Mouse (Mus musculus): ENCODE measurements around the gene Agap1. TPM values are rescaled to one million over a fixed set of nuclear protein-coding genes. Genes with fewer than 3 reads are reported as not detected.

Gene Agap1
- polyA plus RNA-seq, 1 experiment from 2014 or later, result 21.3 TPM

GRCm38 (mm10) chr1:89766891-89767290, 312.3 kb downstream of the Agap1 start:
- Histone ChIP-seq H3K4me2 (no peak overlapping the region), H3K9ac (no peak overlapping the region), H3K27me3 (ENCODE audit: insufficient read depth, low read length) (no peaks in the 10 kb centered on the region), H3K4me3 (ENCODE audit: low read depth, low read length) (no peak overlapping the region), H3K4me1 (ENCODE audit: insufficient read depth) (peaks cover 3% of the 10 kb centered on the region; the same call in 1 of the 2 replicates), H3K27ac (ENCODE audit: low read depth) (no peak overlapping the region), H3K36me3 (ENCODE audit: insufficient read depth) (0 out of 2 replicates have a peak, but pooled peaks cover 3% of the 10 kb centered on the region), H3K9me3 (ENCODE audit: low read depth, low read length) (no peaks in the 10 kb centered on the region; the same call in 1 of the 2 replicates)
- 36% methylated on average over 8 of the region's 8 CpGs for WGBS
- no peak for TF ChIP-seq CTCF (IDR thresholded peaks at IDR 0.05; ENCODE audit: low read depth)
- DNase-seq (no peak), ATAC-seq (ENCODE audit: insufficient read depth) (no peak)

GRCm38 (mm10) chr1:89769641-89770040, 315.0 kb downstream of the Agap1 start:
- 84% methylated on average over 4 of the region's 4 CpGs for WGBS
- ATAC-seq (ENCODE audit: insufficient read depth), result no peak
- Histone ChIP-seq H3K27ac (ENCODE audit: low read depth) (no peak overlapping the region), H3K4me1 (ENCODE audit: insufficient read depth) (no peaks in the 10 kb centered on the region), H3K36me3 (ENCODE audit: insufficient read depth) (no peaks in the 10 kb centered on the region), H3K9ac (no peak overlapping the region), H3K27me3 (ENCODE audit: insufficient read depth, low read length) (no peaks in the 10 kb centered on the region), H3K4me2 (no peak overlapping the region), H3K9me3 (ENCODE audit: low read depth, low read length) (no peaks in the 10 kb centered on the region; the same call in 1 of the 2 replicates), H3K4me3 (ENCODE audit: low read depth, low read length) (no peak overlapping the region)
- no peak for DNase-seq
- no peak for TF ChIP-seq CTCF (IDR thresholded peaks at IDR 0.05; ENCODE audit: low read depth)

- peak; percentile 48 for TF ChIP-seq CTCF (IDR thresholded peaks at IDR 0.05; ENCODE audit: low read depth)
- H3K27ac ChIP-seq (ENCODE audit: low read depth), result no peak overlapping the region
- H3K9ac ChIP-seq, result no peak overlapping the region
- ATAC-seq (ENCODE audit: insufficient read depth), result no peak
- WGBS, result 68% methylated on average over 1 of the region's 1 CpGs
- no peaks in the 10 kb centered on the region for H3K27me3 ChIP-seq (ENCODE audit: insufficient read depth, low read length)
- H3K4me2 ChIP-seq, result no peak overlapping the region
- no peaks in the 10 kb centered on the region for H3K36me3 ChIP-seq (ENCODE audit: insufficient read depth)
- no peaks in the 10 kb centered on the region for H3K4me1 ChIP-seq (ENCODE audit: insufficient read depth)
- H3K9me3 ChIP-seq (ENCODE audit: low read depth, low read length), result no peaks in the 10 kb centered on the region; the same call in 1 of the 2 replicates
- no peak for DNase-seq
- no peak overlapping the region for H3K4me3 ChIP-seq (ENCODE audit: low read depth, low read length)
These were observed 315.7 kb downstream of the Agap1 start for GRCm38 (mm10) chr1:89770298-89770697.

- H3K36me3 ChIP-seq (ENCODE audit: insufficient read depth), result no peaks in the 10 kb centered on the region
- 58% methylated on average over 4 of the region's 4 CpGs for WGBS
- ATAC-seq (ENCODE audit: insufficient read depth) (no peak), DNase-seq (no peak)
- no peaks in the 10 kb centered on the region for H3K4me1 ChIP-seq (ENCODE audit: insufficient read depth)
- no peak overlapping the region for H3K27ac ChIP-seq (ENCODE audit: low read depth)
- no peak overlapping the region for H3K9ac ChIP-seq
- no peaks in the 10 kb centered on the region for H3K27me3 ChIP-seq (ENCODE audit: insufficient read depth, low read length)
- TF ChIP-seq CTCF (IDR thresholded peaks at IDR 0.05; ENCODE audit: low read depth), result no peak
- H3K4me3 ChIP-seq (ENCODE audit: low read depth, low read length), result no peak overlapping the region
- no peak overlapping the region for H3K4me2 ChIP-seq
- H3K9me3 ChIP-seq (ENCODE audit: low read depth, low read length), result no peaks in the 10 kb centered on the region
These were observed 321.1 kb downstream of the Agap1 start for GRCm38 (mm10) chr1:89775750-89776149.

- Histone ChIP-seq H3K27ac (ENCODE audit: low read depth) (no peak overlapping the region), H3K9ac (no peak overlapping the region), H3K4me2 (no peak overlapping the region), H3K4me1 (ENCODE audit: insufficient read depth) (no peaks in the 10 kb centered on the region), H3K4me3 (ENCODE audit: low read depth, low read length) (no peak overlapping the region), H3K36me3 (ENCODE audit: insufficient read depth) (no peaks in the 10 kb centered on the region), H3K27me3 (ENCODE audit: insufficient read depth, low read length) (no peaks in the 10 kb centered on the region), H3K9me3 (ENCODE audit: low read depth, low read length) (no peaks in the 10 kb centered on the region)
- TF ChIP-seq CTCF (IDR thresholded peaks at IDR 0.05; ENCODE audit: low read depth), result no peak
- no peak for ATAC-seq (ENCODE audit: insufficient read depth)
- WGBS, result 82% methylated on average over 2 of the region's 2 CpGs
- no peak for DNase-seq
These were observed 326.1 kb downstream of the Agap1 start for GRCm38 (mm10) chr1:89780675-89781074.

- Histone ChIP-seq H3K4me1 (ENCODE audit: insufficient read depth) (no peaks in the 10 kb centered on the region), H3K27me3 (ENCODE audit: insufficient read depth, low read length) (no peaks in the 10 kb centered on the region), H3K9me3 (ENCODE audit: low read depth, low read length) (no peaks in the 10 kb centered on the region), H3K9ac (no peak overlapping the region), H3K4me2 (no peak overlapping the region), H3K27ac (ENCODE audit: low read depth) (no peak overlapping the region), H3K4me3 (ENCODE audit: low read depth, low read length) (no peak overlapping the region), H3K36me3 (ENCODE audit: insufficient read depth) (no peaks in the 10 kb centered on the region)
- no peak for TF ChIP-seq CTCF (IDR thresholded peaks at IDR 0.05; ENCODE audit: low read depth)
- DNase-seq (peak; percentile 87), ATAC-seq (ENCODE audit: insufficient read depth) (no peak)
- WGBS, result 49% methylated on average over 8 of the region's 8 CpGs
These were observed 327.3 kb downstream of the Agap1 start for GRCm38 (mm10) chr1:89781861-89782260.

GRCm38 (mm10) chr1:89786793-89787192, 332.2 kb downstream of the Agap1 start:
- no peak overlapping the region for H3K4me2 ChIP-seq
- no peak for TF ChIP-seq CTCF (IDR thresholded peaks at IDR 0.05; ENCODE audit: low read depth)
- ATAC-seq (ENCODE audit: insufficient read depth), result no peak
- H3K4me3 ChIP-seq (ENCODE audit: low read depth, low read length), result no peak overlapping the region
- H3K36me3 ChIP-seq (ENCODE audit: insufficient read depth), result peaks cover 16% of the 10 kb centered on the region; the same call in 1 of the 2 replicates
- 93% methylated on average over 6 of the region's 6 CpGs for WGBS
- no peaks in the 10 kb centered on the region for H3K27me3 ChIP-seq (ENCODE audit: insufficient read depth, low read length)
- H3K27ac ChIP-seq (ENCODE audit: low read depth), result no peak overlapping the region
- no peak overlapping the region for H3K9ac ChIP-seq
- DNase-seq, result no peak
- H3K9me3 ChIP-seq (ENCODE audit: low read depth, low read length), result no peaks in the 10 kb centered on the region
- no peaks in the 10 kb centered on the region for H3K4me1 ChIP-seq (ENCODE audit: insufficient read depth)

GRCm38 (mm10) chr1:89798724-89799123, 344.1 kb downstream of the Agap1 start:
- H3K27ac ChIP-seq (ENCODE audit: low read depth), result no peak overlapping the region
- no peaks in the 10 kb centered on the region for H3K36me3 ChIP-seq (ENCODE audit: insufficient read depth)
- no peaks in the 10 kb centered on the region for H3K4me1 ChIP-seq (ENCODE audit: insufficient read depth)
- WGBS, result 59% methylated on average over 14 of the region's 14 CpGs
- H3K4me2 ChIP-seq, result no peak overlapping the region
- H3K9me3 ChIP-seq (ENCODE audit: low read depth, low read length), result no peaks in the 10 kb centered on the region
- no peak for ATAC-seq (ENCODE audit: insufficient read depth)
- no peak for DNase-seq
- no peak for TF ChIP-seq CTCF (IDR thresholded peaks at IDR 0.05; ENCODE audit: low read depth)
- H3K4me3 ChIP-seq (ENCODE audit: low read depth, low read length), result no peak overlapping the region
- H3K9ac ChIP-seq, result no peak overlapping the region
- no peaks in the 10 kb centered on the region for H3K27me3 ChIP-seq (ENCODE audit: insufficient read depth, low read length)

All from lung, embryonic 14.5 days (tissue).